Mouse (Mus musculus): Measurements from ENCODE around the gene Gpm6a. TPM values are rescaled to one million over a fixed set of nuclear protein-coding genes. Genes with fewer than 3 reads are reported as not detected.
"Not testable (repeated sequence)": the region's sequence is repeated elsewhere in the genome, so short reads cannot be mapped to it uniquely, and the experiment has no call there.

Gpm6a gene
- polyA plus RNA-seq, 1 experiment from 2014 or later: 3.9 TPM

DNA sequence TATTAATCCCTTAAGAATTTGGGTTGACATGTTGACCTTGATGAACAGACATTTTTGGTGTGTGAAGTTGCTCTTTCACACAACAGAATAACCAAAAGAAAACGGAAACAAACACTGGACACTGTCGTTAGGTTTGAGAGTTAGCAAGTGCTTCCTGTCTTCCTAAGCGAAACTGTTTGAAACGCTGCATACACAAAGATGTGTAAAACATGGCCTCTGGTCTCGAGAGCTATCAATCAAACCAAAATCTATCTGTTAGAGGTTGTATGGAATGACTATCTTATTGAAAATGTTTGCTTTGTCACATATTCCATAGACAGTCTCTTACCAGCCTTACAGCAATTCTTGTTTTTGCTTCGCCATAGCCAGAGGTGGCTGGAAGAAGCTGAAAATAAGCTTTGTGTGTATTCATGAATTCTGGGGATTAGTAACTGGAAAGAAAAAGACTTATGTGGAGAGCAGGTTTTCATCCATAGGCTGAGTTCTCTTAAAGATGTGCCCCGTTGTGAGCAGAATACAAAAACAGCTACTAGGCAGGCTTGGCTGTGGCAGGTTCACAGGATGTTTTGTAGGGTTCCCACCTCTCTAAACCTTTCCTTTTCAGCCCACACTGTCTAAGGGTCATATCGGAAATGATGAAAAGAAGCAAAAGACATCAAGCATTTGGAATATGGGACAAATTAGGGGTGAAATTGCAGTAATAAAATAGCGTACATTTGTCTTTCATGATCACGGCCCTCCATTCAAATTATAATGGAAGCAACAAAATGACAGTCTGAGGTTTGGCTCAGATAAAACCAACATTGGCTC lies 71.4 kb downstream of the Gpm6a start:
- no peak overlapping the region for H3K9ac ChIP-seq
- H3K4me1 ChIP-seq: no peaks in the 10 kb centered on the region
- ATAC-seq (ENCODE audit: insufficient number of reproducible peaks, low FRiP score, low TSS enrichment, low read depth): no peak
- H3K9me3 ChIP-seq: no peaks in the 10 kb centered on the region
- no peaks in the 10 kb centered on the region for H3K36me3 ChIP-seq
- WGBS: 65% methylated on average over 10 of the region's 10 CpGs
- H3K4me2 ChIP-seq: no peak overlapping the region
- H3K27me3 ChIP-seq: no peaks in the 10 kb centered on the region
- H3K27ac ChIP-seq: no peak overlapping the region
- no peak overlapping the region for H3K4me3 ChIP-seq

DNA sequence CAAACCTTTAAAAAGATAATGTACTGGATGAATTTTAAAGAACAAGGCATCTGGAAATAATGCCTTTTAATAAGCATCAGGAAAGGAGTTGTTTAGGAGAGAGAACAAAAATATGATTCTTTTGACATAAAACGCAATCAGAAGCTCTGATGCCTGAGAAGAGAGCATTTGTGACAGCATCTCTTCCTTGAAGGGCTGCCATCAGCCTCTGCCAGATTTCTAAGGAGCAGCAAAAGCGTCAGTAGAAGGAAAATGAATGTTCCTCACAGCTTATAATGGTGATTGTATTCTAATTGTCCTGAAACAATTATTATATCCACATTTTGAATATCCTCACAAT lies 72.0 kb downstream of the Gpm6a start:
- 61% methylated on average over 2 of the region's 2 CpGs for WGBS
- H3K4me1 ChIP-seq: no peaks in the 10 kb centered on the region
- H3K4me3 ChIP-seq: no peak overlapping the region
- no peaks in the 10 kb centered on the region for H3K36me3 ChIP-seq
- no peak overlapping the region for H3K9ac ChIP-seq
- ATAC-seq (ENCODE audit: insufficient number of reproducible peaks, low FRiP score, low TSS enrichment, low read depth): no peak
- no peak overlapping the region for H3K27ac ChIP-seq
- H3K4me2 ChIP-seq: no peak overlapping the region
- no peaks in the 10 kb centered on the region for H3K9me3 ChIP-seq
- H3K27me3 ChIP-seq: no peaks in the 10 kb centered on the region

DNA sequence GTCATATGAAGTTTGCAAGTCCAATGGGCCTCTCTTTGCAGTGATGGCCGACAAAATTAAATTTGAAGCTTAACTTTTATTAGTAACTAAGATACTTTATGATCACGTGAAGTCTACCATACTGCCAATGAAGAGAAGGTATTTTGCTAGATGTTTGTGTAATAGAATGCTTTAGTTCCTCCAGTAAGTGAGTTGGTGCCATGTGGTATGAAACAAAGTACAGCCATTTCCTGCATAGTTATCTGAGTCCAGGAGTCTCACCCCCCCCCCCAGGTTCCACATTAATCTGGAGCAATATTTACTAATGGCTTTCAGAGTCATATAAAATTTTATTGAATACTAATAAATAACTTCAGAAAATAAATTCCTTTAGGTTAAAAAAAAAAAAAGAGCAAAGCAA lies 73.7 kb downstream of the Gpm6a start:
- Histone ChIP-seq H3K4me2 (no peak overlapping the region), H3K27ac (no peak overlapping the region), H3K27me3 (no peaks in the 10 kb centered on the region), H3K9me3 (no peaks in the 10 kb centered on the region), H3K36me3 (no peaks in the 10 kb centered on the region), H3K4me3 (no peak overlapping the region), H3K9ac (no peak overlapping the region), H3K4me1 (no peaks in the 10 kb centered on the region)
- ATAC-seq (ENCODE audit: insufficient number of reproducible peaks, low FRiP score, low TSS enrichment, low read depth): no peak
- 47% methylated on average over 2 of the region's 2 CpGs for WGBS

DNA sequence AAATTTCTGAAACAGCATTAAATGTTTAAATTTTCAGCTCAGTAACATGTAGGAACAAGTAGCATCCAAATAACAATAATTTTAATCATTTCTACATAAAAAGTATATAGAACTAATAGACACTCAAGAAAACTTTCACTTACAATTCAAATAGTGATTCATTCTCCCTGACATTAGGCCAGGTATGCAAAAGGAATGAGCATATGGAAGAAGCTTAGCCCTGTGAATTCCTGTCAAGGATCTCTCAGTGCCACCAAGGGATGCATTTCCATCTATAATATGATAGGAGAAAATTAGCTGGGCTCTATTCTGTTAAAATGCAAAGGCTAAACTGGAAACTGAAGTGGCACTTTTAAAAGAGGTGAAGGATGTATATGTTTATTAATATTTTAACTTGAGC lies 76.5 kb downstream of the Gpm6a start:
- H3K4me2 ChIP-seq: no peak overlapping the region
- H3K36me3 ChIP-seq: no peaks in the 10 kb centered on the region
- ATAC-seq (ENCODE audit: insufficient number of reproducible peaks, low FRiP score, low TSS enrichment, low read depth): no peak
- no peak overlapping the region for H3K9ac ChIP-seq
- H3K27me3 ChIP-seq: no peaks in the 10 kb centered on the region
- H3K9me3 ChIP-seq: no peaks in the 10 kb centered on the region
- no peak overlapping the region for H3K27ac ChIP-seq
- H3K4me1 ChIP-seq: no peaks in the 10 kb centered on the region
- no peak overlapping the region for H3K4me3 ChIP-seq

DNA sequence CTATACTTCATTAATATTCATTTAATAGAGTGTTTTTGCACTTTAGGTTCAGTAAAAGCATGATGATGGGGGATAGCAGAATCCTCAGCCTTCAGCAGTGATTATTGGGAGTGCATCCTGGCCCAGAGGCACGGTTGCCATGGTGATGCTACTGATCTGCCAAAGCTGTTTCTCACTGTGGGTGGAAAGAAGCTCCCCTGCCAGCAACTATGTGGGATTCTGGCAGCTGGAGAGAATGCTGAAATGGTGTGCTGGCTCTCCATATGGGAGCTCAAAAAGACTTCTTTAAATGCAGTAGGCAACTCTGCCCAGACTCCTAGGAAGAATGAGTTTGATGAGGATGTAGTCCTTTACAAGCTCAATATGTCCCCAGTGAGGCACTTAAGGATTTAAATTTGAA lies 79.7 kb downstream of the Gpm6a start:
- Histone ChIP-seq H3K27ac (no peak overlapping the region), H3K9me3 (no peaks in the 10 kb centered on the region)
- 13% methylated on average over 1 of the region's 1 CpGs for WGBS

DNA sequence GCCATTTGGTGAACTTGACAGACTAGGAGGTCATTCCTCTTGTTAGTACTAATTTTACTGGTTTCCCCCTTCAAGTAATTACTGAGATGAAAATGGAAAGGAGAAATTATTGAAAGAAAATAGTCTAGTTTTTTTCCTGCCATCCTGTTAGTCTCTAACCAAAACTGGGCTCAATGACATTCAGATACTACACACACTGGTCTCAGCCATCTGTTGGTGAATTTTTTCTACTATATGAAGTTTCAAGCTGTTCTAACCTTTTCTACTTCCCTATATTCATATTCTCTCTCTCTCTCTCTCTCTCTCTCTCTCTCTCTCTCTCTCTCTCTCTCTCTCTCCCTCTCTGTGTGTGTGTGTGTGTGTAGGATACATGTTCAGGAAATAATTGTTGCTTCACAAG lies 80.8 kb downstream of the Gpm6a start:
- Histone ChIP-seq H3K9me3 (no peaks in the 10 kb centered on the region), H3K27ac (no peak overlapping the region), H3K27me3 (no peaks in the 10 kb centered on the region), H3K9ac (no peak overlapping the region), H3K4me3 (no peak overlapping the region), H3K36me3 (no peaks in the 10 kb centered on the region), H3K4me1 (no peaks in the 10 kb centered on the region), H3K4me2 (no peak overlapping the region)
- ATAC-seq (ENCODE audit: insufficient number of reproducible peaks, low FRiP score, low TSS enrichment, low read depth): no peak

More for the DNA sequence above, 79.7 kb downstream of the Gpm6a start:
- ATAC-seq (ENCODE audit: insufficient number of reproducible peaks, low FRiP score, low TSS enrichment, low read depth): no peak
- H3K9ac ChIP-seq: no peak overlapping the region
- H3K36me3 ChIP-seq: no peaks in the 10 kb centered on the region
- H3K27me3 ChIP-seq: no peaks in the 10 kb centered on the region
- no peak overlapping the region for H3K4me3 ChIP-seq
- no peak overlapping the region for H3K4me2 ChIP-seq
- no peaks in the 10 kb centered on the region for H3K4me1 ChIP-seq

DNA sequence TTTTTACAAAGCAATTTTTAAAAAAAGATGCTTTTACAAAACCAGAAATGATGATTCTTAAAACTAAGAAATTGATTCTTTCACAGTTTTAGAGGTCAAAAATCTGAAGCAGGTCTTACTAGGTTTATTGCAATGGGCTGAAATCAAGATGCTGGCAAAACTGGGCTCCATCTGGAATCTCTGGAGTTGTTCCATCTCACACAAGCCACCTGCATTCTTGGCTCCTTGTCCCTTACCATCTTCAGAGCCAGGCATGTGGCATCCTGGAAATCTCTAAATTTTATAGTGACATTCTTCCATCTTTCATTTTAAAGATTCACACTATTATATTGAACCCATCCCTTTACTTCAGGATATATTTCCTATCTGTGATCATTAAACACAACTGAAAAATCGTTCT lies 88.3 kb downstream of the Gpm6a start:
- H3K9ac ChIP-seq: no peak overlapping the region
- no peak overlapping the region for H3K4me2 ChIP-seq
- H3K36me3 ChIP-seq: no peaks in the 10 kb centered on the region
- no peak overlapping the region for H3K4me3 ChIP-seq
- no peaks in the 10 kb centered on the region for H3K4me1 ChIP-seq
- no peaks in the 10 kb centered on the region for H3K9me3 ChIP-seq
- WGBS: 59% methylated on average over 1 of the region's 1 CpGs
- no peak for ATAC-seq (ENCODE audit: insufficient number of reproducible peaks, low FRiP score, low TSS enrichment, low read depth)
- H3K27ac ChIP-seq: no peak overlapping the region
- H3K27me3 ChIP-seq: no peaks in the 10 kb centered on the region

DNA sequence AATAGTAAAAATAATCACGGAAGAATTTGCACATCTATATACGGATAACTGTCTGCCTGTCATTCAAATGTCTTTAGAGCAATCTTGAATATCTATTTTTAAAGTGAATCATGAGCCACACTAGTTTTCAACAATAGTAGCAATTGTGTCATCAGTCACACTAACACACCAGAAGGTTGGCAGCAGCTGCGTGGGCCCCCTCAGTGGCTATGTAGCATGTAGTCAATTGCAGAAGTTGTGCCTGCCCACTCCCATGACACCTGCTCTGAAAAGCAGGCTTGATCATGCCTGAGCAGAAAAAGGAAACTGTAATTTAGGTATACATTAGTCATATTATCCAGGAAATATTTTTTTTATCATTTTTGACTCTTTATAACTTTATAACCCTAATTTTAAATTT lies 93.8 kb downstream of the Gpm6a start:
- no peak for ATAC-seq (ENCODE audit: insufficient number of reproducible peaks, low FRiP score, low TSS enrichment, low read depth)
- Histone ChIP-seq H3K9me3 (no peaks in the 10 kb centered on the region), H3K36me3 (no peaks in the 10 kb centered on the region)

DNA sequence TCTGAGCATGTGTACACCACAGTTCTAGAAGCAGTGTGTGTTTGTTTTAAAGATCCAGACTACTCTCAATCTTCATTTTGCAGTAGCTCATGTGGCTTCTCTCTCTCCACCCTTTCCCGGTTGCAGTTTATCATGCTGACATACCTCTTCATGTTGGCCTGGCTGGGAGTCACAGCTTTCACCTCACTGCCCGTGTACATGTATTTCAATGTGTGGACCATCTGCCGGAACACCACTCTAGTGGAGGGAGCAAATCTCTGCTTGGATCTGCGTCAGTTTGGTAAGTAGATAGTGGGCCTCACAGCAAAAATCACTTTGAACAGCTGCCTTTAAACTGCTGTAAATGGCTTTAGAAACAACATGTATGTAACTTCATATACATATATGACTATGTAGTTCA lies 95.3 kb downstream of the Gpm6a start:
- no peak overlapping the region for H3K4me2 ChIP-seq
- H3K4me1 ChIP-seq: no peaks in the 10 kb centered on the region
- WGBS: 78% methylated on average over 4 of the region's 4 CpGs

More for the DNA sequence above, 93.8 kb downstream of the Gpm6a start:
- no peak overlapping the region for H3K4me3 ChIP-seq
- no peaks in the 10 kb centered on the region for H3K27me3 ChIP-seq
- H3K27ac ChIP-seq: no peak overlapping the region
- 72% methylated on average over 3 of the region's 3 CpGs for WGBS
- no peaks in the 10 kb centered on the region for H3K4me1 ChIP-seq
- H3K9ac ChIP-seq: no peak overlapping the region
- no peak overlapping the region for H3K4me2 ChIP-seq

DNA sequence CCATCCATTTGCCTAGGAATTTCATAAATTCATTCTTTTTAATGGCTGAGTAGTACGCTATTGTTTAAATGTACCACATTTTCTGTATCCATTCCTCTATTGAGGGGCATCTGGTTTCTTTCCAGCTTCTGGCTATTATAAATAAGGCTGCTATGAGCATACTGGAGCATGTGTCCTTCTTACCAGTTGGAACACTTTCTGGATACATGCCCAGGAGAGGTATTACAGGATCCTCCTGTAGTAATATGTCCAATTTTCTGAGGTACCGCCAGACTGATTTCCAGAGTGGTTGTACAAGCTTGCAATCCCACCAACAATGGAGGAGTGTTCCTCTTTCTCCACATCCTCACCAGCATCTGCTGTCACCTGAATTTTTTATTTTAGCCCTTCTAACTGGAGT lies 114.2 kb downstream of the Gpm6a start:
- H3K4me1 ChIP-seq; H3K9me3 ChIP-seq; H3K27me3 ChIP-seq; H3K4me3 ChIP-seq; H3K4me2 ChIP-seq; ATAC-seq (ENCODE audit: insufficient number of reproducible peaks, low FRiP score, low TSS enrichment, low read depth); H3K9ac ChIP-seq; H3K27ac ChIP-seq; H3K36me3 ChIP-seq: not testable (repeated sequence)
- WGBS: 99% methylated on average over 2 of the region's 2 CpGs

More for the DNA sequence above, 95.3 kb downstream of the Gpm6a start:
- Histone ChIP-seq H3K27me3 (no peaks in the 10 kb centered on the region), H3K36me3 (no peaks in the 10 kb centered on the region), H3K9ac (no peak overlapping the region), H3K9me3 (no peaks in the 10 kb centered on the region), H3K27ac (no peak overlapping the region), H3K4me3 (no peak overlapping the region)
- no peak for ATAC-seq (ENCODE audit: insufficient number of reproducible peaks, low FRiP score, low TSS enrichment, low read depth)

DNA sequence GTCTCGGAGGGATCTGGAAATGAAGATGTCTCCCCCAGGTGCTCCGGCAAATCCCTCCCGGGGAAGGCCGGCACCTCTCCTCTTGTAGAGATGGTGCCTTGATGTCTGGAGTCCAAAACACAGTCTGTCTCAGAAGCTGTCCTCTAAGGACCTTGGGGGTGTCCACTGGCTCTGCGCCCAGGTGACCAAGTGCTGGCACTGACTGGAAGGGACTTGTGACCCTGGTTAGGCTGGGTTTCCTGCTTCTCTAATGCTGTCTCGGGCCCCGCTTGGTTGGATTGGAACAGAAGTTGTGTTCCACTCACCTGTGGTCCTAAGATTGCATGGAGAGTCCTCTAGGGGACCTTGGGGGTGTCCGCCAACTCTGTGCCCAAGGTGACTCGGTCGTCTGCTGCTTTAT lies 118.8 kb downstream of the Gpm6a start:
- no peak for ATAC-seq (ENCODE audit: insufficient number of reproducible peaks, low FRiP score, low TSS enrichment, low read depth)
- 93% methylated on average over 10 of the region's 10 CpGs for WGBS
- Histone ChIP-seq H3K27me3 (no peaks in the 10 kb centered on the region), H3K4me1 (no peaks in the 10 kb centered on the region), H3K9ac (no peak overlapping the region), H3K9me3 (no peaks in the 10 kb centered on the region), H3K27ac (no peak overlapping the region), H3K4me3 (no peak overlapping the region), H3K36me3 (no peaks in the 10 kb centered on the region), H3K4me2 (no peak overlapping the region)

DNA sequence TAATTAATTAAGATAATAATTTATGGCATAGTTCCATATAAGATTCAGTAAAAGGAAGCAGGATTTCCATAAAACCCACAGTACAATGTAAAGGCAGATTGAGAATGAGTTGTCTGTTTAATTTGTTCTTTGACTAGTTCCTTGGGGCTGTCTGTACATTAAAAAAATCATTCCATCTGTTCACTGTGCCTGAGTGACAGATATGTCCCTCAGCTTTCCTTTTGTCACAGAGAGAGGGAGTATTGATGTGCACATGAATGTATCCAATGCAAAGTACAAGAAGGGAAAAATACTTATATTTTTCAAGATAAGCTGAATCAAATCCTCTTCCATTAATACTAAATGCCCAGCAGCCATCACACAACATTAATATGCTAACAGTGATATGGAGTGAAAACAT lies 147.6 kb downstream of the Gpm6a start:
- Histone ChIP-seq H3K9me3 (no peaks in the 10 kb centered on the region), H3K4me3 (no peak overlapping the region), H3K36me3 (no peaks in the 10 kb centered on the region), H3K27me3 (no peaks in the 10 kb centered on the region), H3K4me2 (no peak overlapping the region), H3K4me1 (no peaks in the 10 kb centered on the region), H3K9ac (no peak overlapping the region), H3K27ac (no peak overlapping the region)
- ATAC-seq (ENCODE audit: insufficient number of reproducible peaks, low FRiP score, low TSS enrichment, low read depth): no peak

DNA sequence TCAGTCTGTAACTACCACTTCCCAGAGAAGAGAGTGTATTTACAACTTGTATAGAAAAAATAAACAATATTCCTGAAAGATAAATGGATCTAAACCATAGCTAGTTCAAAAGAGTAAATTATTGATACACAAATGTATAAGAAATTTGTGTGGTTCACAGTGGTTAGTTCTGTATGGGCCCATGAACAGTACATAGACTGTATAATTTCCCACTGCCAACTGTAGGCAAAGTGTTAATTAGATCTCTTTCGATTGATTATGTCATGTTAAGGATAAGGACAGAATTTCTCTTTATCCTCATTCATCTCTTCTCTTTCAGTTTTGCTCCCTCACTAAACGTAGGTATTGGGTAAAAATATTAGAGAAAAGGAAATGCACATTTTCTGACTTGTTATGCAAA lies 148.4 kb downstream of the Gpm6a start:
- no peak for ATAC-seq (ENCODE audit: insufficient number of reproducible peaks, low FRiP score, low TSS enrichment, low read depth)
- Histone ChIP-seq H3K4me1 (no peaks in the 10 kb centered on the region), H3K36me3 (no peaks in the 10 kb centered on the region), H3K4me2 (no peak overlapping the region), H3K9ac (no peak overlapping the region), H3K27ac (no peak overlapping the region), H3K27me3 (no peaks in the 10 kb centered on the region), H3K9me3 (no peaks in the 10 kb centered on the region), H3K4me3 (no peak overlapping the region)
- 67% methylated on average over 2 of the region's 2 CpGs for WGBS
